Mouse (Mus musculus): ENCODE measurements around the gene Tgfbr2.

DNA sequence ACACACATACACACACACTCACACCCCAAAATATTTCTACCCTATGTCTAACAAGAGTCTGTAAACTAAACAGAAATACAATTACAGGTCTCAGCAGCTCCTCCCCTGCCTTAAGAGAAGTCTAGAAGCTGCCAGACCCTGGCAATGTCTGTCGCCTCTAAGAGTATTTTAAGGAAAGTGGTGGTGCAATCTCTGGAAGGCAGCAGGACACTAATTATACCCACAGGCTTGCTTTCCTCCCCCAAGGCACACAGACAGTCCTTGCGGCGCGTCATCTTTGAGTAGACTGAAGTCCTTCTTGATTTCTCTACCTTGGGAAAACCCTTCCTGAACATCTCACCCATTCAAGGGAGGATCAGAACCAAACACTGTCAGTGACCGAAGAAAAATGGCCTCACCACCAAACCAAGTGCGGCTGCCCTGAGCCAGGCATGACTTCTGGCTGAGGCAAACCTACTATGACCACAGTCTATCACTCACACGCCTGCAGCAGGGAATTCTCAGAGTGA lies 12.2 kb downstream of the Tgfbr2 start:
- no peak for TF ChIP-seq CTCF (IDR thresholded peaks at IDR 0.05; ENCODE audit: extremely low read depth, insufficient read length, insufficient replicate concordance, low read depth, low read length)
- no peak for TF ChIP-seq POLR2A (IDR thresholded peaks at IDR 0.05; ENCODE audit: low read depth, low read length)

Data from small intestine, adult 2 months (tissue).